Mouse (Mus musculus): ENCODE results near the gene Iqschfp.

Iqschfp gene

DNA sequence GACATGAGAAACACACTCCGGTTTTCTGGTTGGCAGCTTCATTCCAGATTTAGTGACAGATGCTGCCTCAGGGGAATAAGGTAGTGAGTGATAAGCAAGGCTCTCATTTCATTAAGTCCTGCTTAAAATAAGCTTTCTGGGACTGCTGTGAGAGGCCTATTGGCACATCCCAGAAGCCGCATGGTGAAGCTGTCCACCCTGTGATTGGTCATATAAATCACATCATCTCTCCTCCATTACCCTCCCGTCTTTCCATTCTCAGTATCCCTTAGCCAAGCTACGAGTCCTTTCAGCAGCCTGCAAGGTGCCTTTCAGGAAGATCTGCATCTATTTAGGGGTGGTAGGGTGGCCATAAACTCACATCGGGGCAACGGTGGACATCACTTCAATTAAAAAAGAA lies 458.6 kb downstream of the Iqschfp start:
- no peak for DNase-seq (ENCODE audit: low spot score in 2 of 2)

DNA sequence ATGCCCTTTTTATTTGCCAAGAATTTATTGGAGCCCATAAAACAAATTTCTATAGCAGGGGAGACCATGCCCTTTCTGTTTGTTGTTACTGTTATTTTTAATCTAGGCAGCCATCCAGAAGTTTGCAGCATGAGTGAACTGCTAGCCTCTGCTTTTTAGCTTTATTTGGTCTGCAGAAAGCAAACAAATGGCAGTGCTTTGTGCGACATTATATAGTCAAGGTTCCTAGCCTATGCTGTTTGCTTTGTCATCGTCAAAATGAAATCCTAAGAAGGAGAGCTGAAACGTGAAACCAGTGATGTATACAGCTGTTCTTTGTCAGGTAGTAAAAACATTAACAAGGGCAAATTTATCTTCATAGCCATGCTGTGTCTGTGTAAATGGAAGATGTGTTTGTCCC lies 459.4 kb downstream of the Iqschfp start:
- no peak for DNase-seq (ENCODE audit: low spot score in 2 of 2)

DNA sequence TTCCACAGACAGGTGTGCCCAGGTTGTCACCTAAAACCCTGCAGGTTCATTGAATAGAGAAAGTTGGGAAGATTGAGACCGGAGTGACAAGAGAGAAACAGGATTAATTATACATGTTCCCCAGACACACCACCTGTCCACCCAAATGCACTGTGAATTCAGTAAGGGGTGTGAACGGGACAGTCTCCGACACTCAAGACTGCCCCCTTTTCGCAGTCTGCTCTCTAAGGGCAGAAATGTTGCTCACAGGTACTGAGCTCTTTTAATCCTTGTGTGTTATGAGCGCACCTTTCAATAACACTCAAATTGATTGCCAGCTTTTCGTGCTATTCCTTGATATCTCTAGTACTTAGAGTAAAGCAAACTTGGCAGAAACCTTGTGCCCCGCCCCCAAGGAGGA lies 460.9 kb downstream of the Iqschfp start:
- DNase-seq (ENCODE audit: low spot score in 2 of 2) = no peak

DNA sequence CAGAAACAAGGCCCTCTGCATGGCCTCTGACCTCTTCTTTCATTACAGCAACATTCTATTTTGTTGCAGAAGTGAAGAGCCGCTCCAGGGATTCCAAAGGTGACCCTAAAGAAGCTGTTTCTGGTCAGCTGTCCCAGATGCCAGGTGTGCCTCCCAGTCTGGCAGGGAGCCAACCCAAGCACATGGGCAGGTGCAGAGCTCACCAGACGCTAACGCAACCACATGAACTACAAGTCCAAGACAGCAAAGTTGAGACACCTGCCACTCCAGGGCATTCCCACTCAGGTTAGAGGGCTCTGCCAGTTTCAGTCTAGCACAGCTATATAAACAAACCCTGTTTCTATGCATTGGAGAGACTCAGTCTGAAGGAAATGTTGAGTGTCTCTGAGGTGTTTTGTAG lies 461.5 kb downstream of the Iqschfp start:
- DNase-seq (ENCODE audit: low spot score in 2 of 2) = no peak

DNA sequence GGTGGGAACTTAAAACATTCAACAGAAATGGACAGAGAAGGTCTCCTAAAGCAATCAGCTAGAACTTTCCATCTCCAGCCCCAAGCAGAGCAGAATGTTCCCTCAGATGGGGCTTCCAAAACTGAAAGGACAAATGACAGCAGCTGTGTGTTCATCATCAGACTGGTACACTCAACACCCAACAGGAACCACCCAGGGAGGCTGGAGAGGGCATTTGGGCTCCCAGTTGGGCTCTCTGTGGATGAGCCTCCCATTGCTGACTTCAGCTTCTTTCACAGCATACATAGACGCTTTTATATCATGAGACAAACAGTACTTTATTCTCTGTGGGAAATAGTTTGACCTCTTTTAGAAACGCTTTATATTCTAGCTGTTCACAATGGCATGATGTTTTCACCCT lies 464.5 kb downstream of the Iqschfp start:
- no peak for DNase-seq (ENCODE audit: low spot score in 2 of 2)

DNA sequence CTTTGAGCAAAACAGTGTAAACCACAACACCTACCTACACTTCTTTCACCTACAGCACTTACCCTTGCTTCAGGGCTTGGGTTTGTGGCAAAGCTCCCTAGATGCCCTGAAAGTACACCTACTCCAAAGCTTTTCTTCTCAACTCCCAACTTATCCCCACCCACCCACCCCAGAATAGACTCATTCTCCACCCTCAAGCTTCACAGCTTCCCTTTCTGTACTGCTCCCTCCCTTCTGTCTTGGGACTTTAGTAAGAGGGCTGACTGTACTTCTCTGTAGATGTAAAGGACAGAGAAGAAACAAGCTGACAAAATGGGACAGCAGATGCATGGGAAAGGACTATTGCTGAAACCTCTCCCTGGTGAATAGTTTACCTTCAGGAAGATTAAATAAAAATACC lies 476.0 kb downstream of the Iqschfp start:
- no peak for DNase-seq (ENCODE audit: low spot score in 2 of 2)

DNA sequence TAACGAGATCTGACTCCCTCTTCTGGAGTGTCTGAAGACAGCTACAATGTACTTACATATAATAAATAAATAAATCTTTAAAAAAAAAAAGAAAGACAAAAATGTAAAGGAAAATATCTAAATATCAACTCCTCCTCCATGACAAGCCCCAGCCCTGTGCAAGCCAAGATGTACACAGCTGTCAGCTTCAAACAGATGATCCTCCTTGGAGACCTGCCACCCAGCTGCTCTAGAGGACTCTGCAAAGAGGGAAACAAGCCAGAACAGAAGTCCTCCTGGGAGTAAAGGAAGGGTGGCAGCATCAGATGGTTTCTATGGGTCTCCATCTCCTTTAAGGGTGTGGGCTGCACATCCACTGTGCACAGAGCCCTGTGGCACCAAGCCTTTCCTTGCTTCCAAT lies 480.9 kb downstream of the Iqschfp start:
- DNase-seq (ENCODE audit: low spot score in 2 of 2) = no peak

DNA sequence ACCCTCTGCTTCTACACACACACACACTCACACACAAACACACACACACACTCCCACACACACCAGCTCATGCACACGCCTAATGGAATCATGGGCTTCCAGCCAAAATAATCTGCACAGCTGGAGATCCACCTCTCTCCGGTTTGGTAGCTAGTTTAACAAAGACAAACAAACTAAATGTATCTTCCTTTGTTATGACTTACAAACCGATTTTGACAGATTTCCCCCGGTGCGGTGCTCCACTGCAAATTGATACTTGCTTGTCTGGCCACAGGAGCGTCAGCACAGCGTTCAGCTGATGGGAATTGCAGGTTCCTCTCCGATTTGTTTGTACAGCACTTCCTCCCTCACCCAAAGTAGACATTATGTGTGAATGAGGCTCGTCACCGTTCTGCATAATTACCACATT lies 483.1 kb downstream of the Iqschfp start:
- DNase-seq (ENCODE audit: low spot score in 2 of 2) = no peak

DNA sequence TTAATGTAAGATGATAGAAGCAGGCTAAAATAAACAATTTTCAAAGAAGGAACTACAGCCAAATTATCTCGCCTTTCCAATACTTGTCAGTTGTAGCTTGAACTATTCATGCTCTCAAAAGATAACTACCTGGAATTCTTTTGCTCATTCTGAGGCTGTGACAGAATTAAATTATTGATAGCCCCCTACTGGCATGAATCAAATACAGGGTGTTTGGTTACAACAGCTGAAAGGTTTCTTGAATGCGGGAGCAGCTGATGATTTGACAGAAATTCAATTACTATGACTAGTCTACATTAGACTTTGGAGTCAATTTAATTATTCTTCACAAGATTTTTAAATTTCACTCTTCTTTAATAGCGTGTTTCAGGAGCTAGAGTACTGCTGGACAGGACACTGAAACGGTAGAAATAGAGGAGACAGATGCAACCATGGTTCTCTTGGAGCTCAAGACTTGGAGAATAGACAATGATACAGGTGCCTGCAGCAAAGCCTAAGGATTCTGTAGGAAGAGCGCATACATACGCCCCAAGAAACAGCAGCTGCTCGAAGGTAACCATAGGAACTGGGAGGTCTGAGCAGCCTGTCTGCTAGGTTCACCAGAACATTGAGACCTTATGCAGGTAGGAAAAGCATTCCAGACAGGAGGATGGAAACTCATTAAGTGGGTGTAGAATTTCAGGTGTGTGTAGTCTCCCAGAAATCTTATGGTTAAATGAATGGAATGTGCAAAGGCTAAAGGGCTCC lies 485.6 kb downstream of the Iqschfp start:
- DNase-seq (ENCODE audit: low spot score in 2 of 2) = no peak

DNA sequence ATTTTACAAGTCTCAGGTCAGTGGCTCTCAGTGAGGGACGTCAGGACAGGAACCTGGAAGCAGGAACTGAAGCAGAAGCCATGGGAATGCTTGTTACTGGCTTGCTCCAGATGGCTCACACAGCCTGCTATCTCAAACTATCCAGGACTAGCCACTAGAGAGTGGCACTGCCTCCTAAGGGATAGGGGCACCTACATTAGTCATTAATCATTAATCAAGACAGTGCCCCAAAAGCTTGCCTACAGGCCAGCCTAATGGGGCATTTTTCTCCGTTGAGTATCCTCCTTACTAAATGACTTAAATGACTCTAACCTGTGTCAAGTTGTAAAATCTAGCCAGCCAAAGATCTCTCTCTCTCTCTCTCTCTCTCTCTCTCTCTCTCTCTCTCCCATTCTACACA lies 486.8 kb downstream of the Iqschfp start:
- DNase-seq (ENCODE audit: low spot score in 2 of 2) = no peak

DNA sequence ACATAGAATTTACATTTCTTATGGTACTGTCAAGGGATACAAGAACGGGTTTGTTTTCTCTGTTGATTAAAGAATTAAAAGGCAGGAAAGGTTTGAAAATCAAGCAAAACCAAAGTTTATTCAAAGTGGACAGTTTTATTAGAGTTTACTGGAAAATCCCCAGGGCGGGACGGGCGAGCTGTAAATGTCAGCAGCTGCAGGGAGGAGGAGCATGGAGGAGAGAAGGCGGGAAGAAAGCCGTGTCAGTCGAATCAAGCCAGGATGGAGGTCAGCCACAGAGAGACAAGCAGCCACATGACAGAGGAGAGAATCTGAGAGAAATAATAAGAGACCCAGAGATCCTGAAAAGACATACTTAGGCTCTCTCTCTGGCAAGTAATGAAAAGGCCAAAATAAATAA lies 487.2 kb downstream of the Iqschfp start:
- no peak for DNase-seq (ENCODE audit: low spot score in 2 of 2)

DNA sequence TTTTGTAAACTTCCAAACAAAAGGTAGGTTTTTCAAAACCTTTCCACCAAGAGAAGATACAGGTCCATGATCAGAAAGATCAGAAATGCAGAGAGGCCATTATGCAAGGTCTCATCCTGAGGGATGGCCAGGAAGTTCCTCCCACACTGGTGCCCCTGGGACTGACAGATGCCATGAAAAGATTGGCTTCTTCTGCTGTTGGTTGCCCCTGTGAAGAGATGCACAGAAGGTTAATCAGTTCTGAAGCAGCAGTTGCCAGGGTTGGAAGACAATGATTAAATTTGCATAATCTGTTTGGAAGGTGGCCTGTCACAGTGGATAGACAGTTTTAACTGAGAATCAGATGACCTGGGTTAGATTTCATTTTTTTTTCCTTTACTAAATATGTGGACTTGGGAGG lies 491.6 kb downstream of the Iqschfp start:
- DNase-seq (ENCODE audit: low spot score in 2 of 2) = peak in 1 of 2 experiments; percentile 46

DNA sequence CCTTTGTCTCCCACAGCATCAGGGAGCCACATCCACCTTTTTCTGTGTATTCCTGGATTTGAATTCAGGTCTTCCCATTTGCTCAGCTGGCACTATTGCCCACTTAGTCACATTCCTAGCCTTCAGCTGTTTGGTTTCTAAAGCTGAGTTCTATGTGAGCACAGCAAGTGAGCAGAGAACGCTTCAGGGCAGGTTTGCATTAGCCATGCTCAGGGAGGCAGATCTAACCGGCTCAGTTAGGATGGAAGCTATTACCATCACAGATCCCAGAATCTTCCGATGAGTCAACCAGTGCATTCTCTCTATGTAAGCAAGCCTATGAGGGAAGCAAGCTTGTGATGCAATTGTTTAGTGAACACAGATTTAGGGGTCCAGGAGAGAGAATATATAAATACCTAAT lies 493.5 kb downstream of the Iqschfp start:
- DNase-seq (ENCODE audit: low spot score in 2 of 2) = no peak

DNA sequence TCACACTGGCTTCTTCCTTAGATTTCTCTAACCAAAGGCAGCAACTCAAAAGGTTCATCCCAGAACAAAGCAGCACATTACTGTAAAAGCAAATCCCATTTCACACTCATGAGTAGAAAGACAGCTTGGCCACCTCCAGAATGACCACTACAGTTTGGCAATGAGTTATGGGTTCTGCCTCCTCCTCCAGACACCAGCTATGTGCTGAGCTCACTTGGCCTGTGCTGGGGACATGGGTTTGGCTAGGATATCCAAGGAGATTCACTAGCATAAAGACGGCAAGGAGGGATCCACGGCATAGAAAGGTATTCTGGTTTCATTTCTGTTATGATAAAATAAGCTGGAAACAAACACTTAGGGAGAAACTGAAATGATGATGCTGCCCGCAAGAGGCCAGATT lies 496.0 kb downstream of the Iqschfp start:
- no peak for DNase-seq (ENCODE audit: low spot score in 2 of 2)

DNA sequence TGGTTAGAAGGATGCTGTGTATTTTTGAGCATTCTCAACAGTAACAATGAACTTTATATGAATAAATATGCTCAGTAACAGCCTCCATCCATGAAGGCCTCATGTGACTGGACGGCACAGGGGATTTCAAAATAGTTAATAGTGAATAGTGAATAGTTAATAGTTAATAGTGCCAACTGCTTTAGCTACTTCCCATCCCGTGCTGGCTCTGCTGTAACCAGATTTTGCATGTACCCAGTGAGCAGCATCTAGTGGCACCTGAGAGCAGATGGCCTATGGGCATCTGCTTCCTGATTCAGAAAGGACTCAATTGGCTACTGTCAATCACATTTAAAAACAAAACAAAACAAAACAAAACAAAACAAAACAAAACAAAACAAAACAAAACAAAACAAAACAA lies 501.5 kb downstream of the Iqschfp start:
- no peak for DNase-seq (ENCODE audit: low spot score in 2 of 2)

DNA sequence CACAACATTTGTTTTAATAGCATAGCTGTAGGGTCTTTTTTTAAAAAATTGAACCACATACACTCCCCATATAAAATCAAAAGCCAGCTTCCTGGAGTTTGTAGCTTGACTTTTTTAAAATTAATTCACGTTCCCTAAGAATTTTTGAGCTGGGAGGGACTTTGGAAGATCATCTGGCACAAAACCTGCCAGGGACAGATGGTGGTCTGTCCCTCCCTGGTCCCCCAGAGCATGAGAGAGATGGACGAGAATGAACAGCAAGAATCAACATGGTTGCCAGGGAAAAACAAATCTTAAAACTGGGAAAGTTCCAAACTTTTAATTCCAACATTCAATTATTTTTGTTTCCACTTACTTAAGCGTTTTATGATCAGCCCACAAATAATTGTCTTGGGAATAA lies 506.7 kb downstream of the Iqschfp start:
- no peak for DNase-seq (ENCODE audit: low spot score in 2 of 2)

DNA sequence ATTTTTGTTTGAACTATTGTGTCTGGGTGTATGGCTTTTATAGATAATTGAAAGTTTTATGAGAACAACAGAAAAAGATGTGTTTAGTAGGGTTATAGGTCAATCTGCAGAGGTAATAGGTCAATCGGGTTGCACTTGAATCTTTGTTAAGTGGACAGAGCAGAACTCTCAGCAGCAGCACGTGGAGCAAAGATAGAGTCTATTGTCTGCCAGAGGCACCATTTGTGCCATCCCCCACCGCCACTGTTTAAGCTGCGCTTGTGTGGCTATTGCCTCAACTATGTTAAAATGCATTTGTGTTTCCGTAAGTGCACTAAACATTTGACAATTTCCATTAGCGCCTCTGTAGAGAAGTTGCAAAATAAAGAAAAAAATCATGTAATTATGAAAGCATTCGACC lies 508.1 kb downstream of the Iqschfp start:
- DNase-seq (ENCODE audit: low spot score in 2 of 2) = no peak

DNA sequence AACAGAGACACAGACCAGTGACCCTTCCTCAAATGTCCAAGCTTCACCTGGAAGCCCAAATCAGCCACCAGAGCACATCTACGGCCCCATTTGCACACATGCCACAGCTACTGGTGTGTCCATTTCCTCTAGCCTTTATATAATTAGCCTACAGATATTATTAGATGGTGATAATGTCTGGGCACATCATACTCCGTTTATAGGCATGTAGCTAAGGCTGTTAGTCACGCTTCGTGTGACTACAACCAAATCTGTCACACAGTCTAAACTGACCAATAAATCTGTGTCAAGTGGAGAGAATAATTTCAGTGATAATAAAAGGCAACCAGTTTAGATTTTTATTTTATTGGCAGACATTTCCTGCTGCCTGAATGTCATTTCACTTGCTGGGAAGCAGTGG lies 511.3 kb downstream of the Iqschfp start:
- DNase-seq (ENCODE audit: low spot score in 2 of 2) = no peak

DNA sequence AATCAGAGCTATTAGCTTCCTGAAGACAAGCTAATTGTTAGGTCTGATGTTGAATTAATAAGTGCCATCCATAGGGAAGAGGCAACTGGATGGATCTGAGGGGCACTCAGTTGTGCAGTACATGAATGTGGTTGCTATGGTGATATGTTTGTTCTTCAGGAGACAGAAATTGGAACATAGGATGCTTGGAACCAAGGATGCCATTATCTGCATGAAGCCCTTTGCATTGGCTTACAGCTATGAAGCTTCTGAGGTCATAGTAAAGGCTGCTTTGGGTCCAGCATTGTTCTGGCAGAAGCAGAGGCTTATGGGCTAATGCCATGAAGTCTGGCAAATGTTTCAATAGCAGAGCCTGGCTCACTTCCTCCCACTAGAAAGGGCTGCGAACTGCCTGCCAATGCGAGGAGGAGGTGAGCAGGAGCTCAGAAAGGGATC lies 511.8 kb downstream of the Iqschfp start:
- peak in 1 of 2 experiments; percentile 19 for DNase-seq (ENCODE audit: low spot score in 2 of 2)

DNA sequence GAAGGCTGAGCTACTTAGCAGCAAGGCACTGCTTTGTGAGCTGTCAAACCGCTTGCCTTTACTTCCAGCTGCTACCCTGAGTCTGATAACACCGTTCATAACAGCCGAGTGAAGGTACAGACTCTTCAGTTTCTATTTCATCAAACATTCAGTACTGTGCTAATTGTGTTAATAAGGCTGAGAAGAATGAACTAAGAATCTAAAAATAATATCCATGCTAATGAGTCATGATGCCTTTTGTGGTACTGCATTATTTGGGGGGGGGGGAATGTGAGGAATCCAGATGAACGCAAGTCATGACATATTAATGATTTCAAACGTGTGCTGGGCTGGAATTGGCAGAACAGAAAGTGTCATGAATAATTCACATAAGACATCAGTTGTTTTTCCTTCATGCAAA lies 513.7 kb downstream of the Iqschfp start:
- DNase-seq (ENCODE audit: low spot score in 2 of 2) = no peak

DNA sequence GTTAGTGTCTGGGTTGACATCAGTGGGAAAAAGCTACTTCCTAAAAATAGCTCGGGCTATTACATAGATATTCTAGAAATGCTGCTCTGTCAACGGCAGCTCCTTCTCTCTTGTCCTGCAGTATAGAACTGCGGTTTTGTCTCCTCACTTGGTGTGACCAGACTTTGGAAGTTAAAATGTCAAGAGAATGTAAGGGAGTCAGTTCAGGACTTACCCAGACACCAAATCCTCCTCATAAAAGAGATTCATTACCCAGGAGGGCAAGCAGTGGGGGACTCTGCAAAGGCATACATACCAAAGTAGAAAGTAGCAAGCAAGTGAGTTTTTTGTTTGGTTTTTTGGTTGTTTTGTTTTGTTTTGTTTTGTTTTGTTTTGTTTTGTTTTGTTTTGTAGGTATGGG lies 520.2 kb downstream of the Iqschfp start:
- no peak for DNase-seq (ENCODE audit: low spot score in 2 of 2)

DNA sequence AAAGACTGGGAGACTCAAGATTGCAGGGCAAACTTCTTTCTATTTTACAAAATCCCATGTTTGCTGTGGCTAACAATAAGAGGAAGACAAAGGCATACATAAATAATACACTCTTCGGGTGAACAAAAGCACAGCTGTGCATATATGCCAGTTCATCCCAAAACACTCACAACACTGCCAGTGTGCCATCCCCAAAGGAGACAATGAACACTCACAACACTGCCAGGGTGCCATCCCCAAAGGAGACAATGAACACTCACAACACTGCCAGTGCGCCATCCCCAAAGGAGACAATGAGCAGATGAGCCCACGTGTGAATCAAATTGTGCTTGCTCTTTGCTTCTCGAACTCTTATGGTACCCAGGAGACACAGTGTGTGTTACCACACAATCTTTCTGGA lies 527.8 kb downstream of the Iqschfp start:
- DNase-seq (ENCODE audit: low spot score in 2 of 2) = no peak

DNA sequence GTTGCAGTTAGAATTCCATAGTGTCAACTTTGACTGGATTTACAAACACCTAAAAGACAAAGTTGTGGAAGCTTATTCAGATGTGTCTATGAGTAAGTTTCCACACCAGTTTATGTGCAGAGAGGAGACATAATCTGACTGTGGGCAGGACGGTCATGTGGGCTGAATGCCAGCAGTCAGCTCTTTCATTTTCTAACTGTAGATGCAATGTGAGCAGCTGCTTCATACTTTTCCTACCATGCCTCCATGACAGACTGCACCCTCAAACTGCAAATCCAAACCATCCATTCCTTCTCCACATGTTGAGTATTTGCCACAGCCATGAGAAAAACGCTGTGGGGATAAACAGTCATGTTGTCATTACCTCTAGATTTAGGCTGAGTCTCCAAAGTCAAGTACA lies 528.9 kb downstream of the Iqschfp start:
- peak in 1 of 2 experiments; percentile 19 for DNase-seq (ENCODE audit: low spot score in 2 of 2)

DNA sequence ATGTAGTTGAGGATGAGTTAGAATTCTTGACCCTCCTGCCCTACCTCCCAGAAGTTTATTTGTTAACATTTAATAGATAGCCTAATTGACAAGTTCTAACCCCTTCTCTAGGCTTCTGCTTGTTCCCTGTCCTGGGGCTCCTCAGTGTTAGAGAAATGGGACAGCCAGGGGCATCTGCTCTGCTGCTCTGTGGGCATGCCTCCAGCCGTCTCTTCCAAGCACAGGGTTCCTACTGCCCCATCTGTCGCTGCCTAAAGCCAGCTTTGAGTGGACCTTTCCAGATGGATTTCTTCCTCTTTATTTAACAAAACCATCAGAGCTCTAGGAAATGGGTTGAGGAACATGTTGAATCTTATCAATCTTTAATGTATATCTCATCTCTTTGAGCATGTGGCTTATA lies 529.8 kb downstream of the Iqschfp start:
- DNase-seq (ENCODE audit: low spot score in 2 of 2) = peak in 1 of 2 experiments; percentile 55
